Mouse (Mus musculus) kidney, adult 2 months (tissue): ENCODE data around the gene Chtf18.

Source experiments
- CTCF ChIP-seq: fragments of 200-500 bp; conservative IDR thresholded peaks from 2 replicates; pipeline ENCODE4 v1.5.1; 2011; ENCODE audit warnings: low read depth, mild to moderate bottlenecking, control low read depth, low read length, moderate library complexity, mixed read lengths; ENCODE audit not compliant: insufficient read depth, insufficient read length
- POLR2A ChIP-seq: fragments of 200-500 bp; IDR thresholded peaks from one replicate; pipeline ENCODE4 v1.6.1; 2011; ENCODE audit warnings: low read depth, low read length, control low read depth

DNA sequence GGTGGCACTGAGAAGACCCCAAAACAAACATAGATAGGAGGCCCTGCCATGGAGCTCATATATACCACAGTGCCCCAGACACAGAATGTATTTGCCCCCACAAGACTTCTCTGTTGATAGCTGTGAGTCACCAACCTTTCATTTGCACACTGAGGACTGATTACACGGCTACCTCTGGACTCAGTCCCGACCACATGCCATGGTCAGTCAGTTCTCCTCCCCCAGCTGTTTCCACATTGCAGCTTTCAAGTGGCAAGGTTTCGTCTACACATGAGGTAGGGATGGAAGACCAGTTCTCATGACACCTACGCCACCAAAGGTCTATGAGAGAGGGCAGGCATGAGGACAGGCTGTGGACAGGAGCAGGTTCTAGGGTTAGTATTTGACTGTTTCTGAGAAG lies 16.1 kb downstream of the Chtf18 start:
- no peak for TF ChIP-seq CTCF
- TF ChIP-seq POLR2A: no peak
